Mouse (Mus musculus) limb, embryonic 11.5 days (tissue): Measurements from ENCODE around the gene Per3. TPM values are rescaled to one million over a fixed set of nuclear protein-coding genes. Genes with fewer than 3 reads are reported as not detected.
A peak's percentile ranks its signal among the peaks of the same experiment; 100 is the strongest.

ENCODE experiments used
- ATAC-seq: fragments of 200-750 bp; cut with Nextera tagmentation; 2 replicates; pipeline ENCODE4 v1.8.0; 2017; ENCODE audit warnings: low read depth; ENCODE audit not compliant: insufficient number of reproducible peaks, low FRiP score, low TSS enrichment
- DNase-seq: peaks from one replicate; pipeline ENCODE4 v3.0.0-alpha.2; 2015; ENCODE audit warnings: low spot score
- H3K27ac ChIP-seq: fragments of 300-500 bp; sonication (generic); replicated peaks from 2 replicates; pipeline ENCODE4 v1.5.1; 2014; ENCODE audit warnings: low read depth, mild to moderate bottlenecking, low read length
- H3K27me3 ChIP-seq: fragments of 300-500 bp; sonication (generic); 2 replicates; pipeline ENCODE4 v1.6.1; 2014; ENCODE audit warnings: mild to moderate bottlenecking, low read length, mixed read lengths; ENCODE audit not compliant: control insufficient read depth, insufficient read depth
- H3K36me3 ChIP-seq: fragments of 300-500 bp; sonication (generic); 2 replicates; pipeline ENCODE4 v1.6.1; 2014; ENCODE audit warnings: mild to moderate bottlenecking, low read length, moderate library complexity, mixed read lengths; ENCODE audit not compliant: control insufficient read depth, insufficient read depth
- H3K4me1 ChIP-seq: fragments of 300-500 bp; sonication (generic); 2 replicates; pipeline ENCODE4 v1.6.1; 2014; ENCODE audit warnings: low read length, mixed read lengths; ENCODE audit not compliant: control insufficient read depth, insufficient read depth
- H3K4me2 ChIP-seq: fragments of 300-500 bp; sonication (generic); 2 replicates; pipeline ENCODE4 v1.6.1; 2014; ENCODE audit warnings: low read depth, mild to moderate bottlenecking, moderate library complexity; ENCODE audit not compliant: severe bottlenecking
- H3K4me3 ChIP-seq: fragments of 300-500 bp; sonication (generic); 2 replicates; pipeline ENCODE4 v1.5.1; 2014; ENCODE audit warnings: low read depth, low read length
- H3K9ac ChIP-seq: fragments of 300-500 bp; sonication (generic); 2 replicates; pipeline ENCODE4 v1.6.1; 2014; ENCODE audit warnings: mild to moderate bottlenecking, low read length
- H3K9me3 ChIP-seq: fragments of 300-500 bp; sonication (generic); 2 replicates; pipeline ENCODE4 v1.6.1; 2016; ENCODE audit warnings: low read length; ENCODE audit not compliant: control insufficient read depth
- WGBS: fragments of 180-500 bp; shearing (Covaris S2); extraction: QIAGEN DNeasy Blood & Tissue Kit; methylation state at CpG from one replicate; pipeline ENCODE4 v1.1.7; 2014; 5-methylcytosine and 5-hydroxymethylcytosine counted together
- polyA plus RNA-seq: library from polyadenylated mRNA; unstranded; fragments of >200 nt; fragmentation: Nextera tagmentation; extraction: Ambion mirVana; gene quantifications from 2 replicates; pipeline ENCODE4 v1.2.1, GENCODE M21; 2014

Gene Per3
- polyA plus RNA-seq, 1 experiment from 2014 or later, result 6.7 TPM

GRCm38 (mm10) chr4:150979455-150979854 lies 65.0 kb downstream of the Per3 start:
- no peak overlapping the region for H3K4me2 ChIP-seq
- DNase-seq (no peak), ATAC-seq (no peak)
- H3K4me3 ChIP-seq, result no peak overlapping the region
- no peaks in the 10 kb centered on the region for H3K4me1 ChIP-seq
- no peaks in the 10 kb centered on the region for H3K27me3 ChIP-seq
- H3K27ac ChIP-seq, result no peak overlapping the region
- H3K9ac ChIP-seq, result no peak overlapping the region
- H3K9me3 ChIP-seq, result no peaks in the 10 kb centered on the region
- H3K36me3 ChIP-seq, result no peaks in the 10 kb centered on the region
- WGBS, result 79% methylated on average over 9 of the region's 9 CpGs

GRCm38 (mm10) chr4:150978156-150978910 lies 66.1 kb downstream of the Per3 start:
- H3K4me1 ChIP-seq, result no peaks in the 10 kb centered on the region
- H3K27me3 ChIP-seq, result no peaks in the 10 kb centered on the region
- H3K27ac ChIP-seq, result no peak overlapping the region
- H3K4me3 ChIP-seq, result no peak overlapping the region
- no peaks in the 10 kb centered on the region for H3K9me3 ChIP-seq
- no peak overlapping the region for H3K4me2 ChIP-seq
- ATAC-seq (no peak), DNase-seq (no peak)
- no peak overlapping the region for H3K9ac ChIP-seq
- H3K36me3 ChIP-seq, result no peaks in the 10 kb centered on the region
- WGBS, result 90% methylated on average over 21 of the region's 21 CpGs

- Histone ChIP-seq H3K4me1 (no peaks in the 10 kb centered on the region), H3K4me2 (no peak overlapping the region), H3K36me3 (no peaks in the 10 kb centered on the region), H3K9me3 (no peaks in the 10 kb centered on the region), H3K27ac (no peak overlapping the region), H3K27me3 (no peaks in the 10 kb centered on the region), H3K4me3 (no peak overlapping the region), H3K9ac (no peak overlapping the region)
- WGBS, result 38% methylated on average over 1 of the region's 1 CpGs
- no peak for ATAC-seq
- DNase-seq, result no peak
Observed at GRCm38 (mm10) chr4:150975145-150975544, 69.3 kb downstream of the Per3 start.

- no peak for DNase-seq
- Histone ChIP-seq H3K4me3 (no peak overlapping the region), H3K9me3 (no peaks in the 10 kb centered on the region), H3K4me2 (no peak overlapping the region), H3K36me3 (no peaks in the 10 kb centered on the region), H3K9ac (no peak overlapping the region), H3K27ac (no peak overlapping the region), H3K4me1 (no peaks in the 10 kb centered on the region), H3K27me3 (no peaks in the 10 kb centered on the region)
- ATAC-seq, result no peak
- WGBS, result 84% methylated on average over 8 of the region's 8 CpGs
Observed at GRCm38 (mm10) chr4:150973264-150973663, 71.2 kb downstream of the Per3 start.

- H3K4me3 ChIP-seq, result no peak overlapping the region
- no peaks in the 10 kb centered on the region for H3K36me3 ChIP-seq
- DNase-seq, result no peak
- H3K9ac ChIP-seq, result no peak overlapping the region
- H3K9me3 ChIP-seq, result no peaks in the 10 kb centered on the region
- no peaks in the 10 kb centered on the region for H3K4me1 ChIP-seq
- H3K27ac ChIP-seq, result no peak overlapping the region
- ATAC-seq, result no peak
- no peak overlapping the region for H3K4me2 ChIP-seq
- WGBS, result 86% methylated on average over 8 of the region's 8 CpGs
- no peaks in the 10 kb centered on the region for H3K27me3 ChIP-seq
Observed at GRCm38 (mm10) chr4:150968956-150969355, 75.5 kb downstream of the Per3 start.

GRCm38 (mm10) chr4:150966556-150966955 lies 77.9 kb downstream of the Per3 start:
- H3K9ac ChIP-seq, result no peak overlapping the region
- ATAC-seq (no peak), DNase-seq (peak; percentile 78)
- no peaks in the 10 kb centered on the region for H3K9me3 ChIP-seq
- no peak overlapping the region for H3K4me2 ChIP-seq
- no peaks in the 10 kb centered on the region for H3K4me1 ChIP-seq
- 20% methylated on average over 7 of the region's 7 CpGs for WGBS
- no peaks in the 10 kb centered on the region for H3K27me3 ChIP-seq
- H3K27ac ChIP-seq, result no peak overlapping the region
- no peak overlapping the region for H3K4me3 ChIP-seq
- no peaks in the 10 kb centered on the region for H3K36me3 ChIP-seq

- Histone ChIP-seq H3K27me3 (no peaks in the 10 kb centered on the region), H3K9me3 (no peaks in the 10 kb centered on the region), H3K27ac (no peak overlapping the region), H3K4me1 (no peaks in the 10 kb centered on the region), H3K36me3 (no peaks in the 10 kb centered on the region), H3K4me2 (no peak overlapping the region), H3K4me3 (no peak overlapping the region), H3K9ac (no peak overlapping the region)
- DNase-seq, result no peak
- WGBS, result 69% methylated on average over 11 of the region's 11 CpGs
- ATAC-seq, result no peak
Observed at GRCm38 (mm10) chr4:150965555-150965951, 78.9 kb downstream of the Per3 start.

- H3K4me3 ChIP-seq, result no peak overlapping the region
- H3K9ac ChIP-seq, result no peak overlapping the region
- no peak for ATAC-seq
- no peaks in the 10 kb centered on the region for H3K9me3 ChIP-seq
- H3K4me2 ChIP-seq, result peak overlapping the region; percentile 24; the same call in 1 of the 2 replicates
- H3K27ac ChIP-seq, result no peak overlapping the region
- no peaks in the 10 kb centered on the region for H3K27me3 ChIP-seq
- 15% methylated on average over 25 of the region's 25 CpGs for WGBS
- peak; percentile 92 for DNase-seq
- no peaks in the 10 kb centered on the region for H3K4me1 ChIP-seq
- H3K36me3 ChIP-seq, result no peaks in the 10 kb centered on the region
Observed at GRCm38 (mm10) chr4:150964635-150965554, 79.6 kb downstream of the Per3 start.
